Mouse (Mus musculus): ENCODE measurements at regions not wholly inside any gene's neighbourhood (a gene's known extent, or its start where the extent isn't known, plus 50 kb on each side); places are given as distances from the start of the nearest gene placed in this dataset.

- Histone ChIP-seq H3K4me1 (ENCODE audit: control insufficient read depth in 1 of 2, insufficient read depth in 2 of 2) (no peaks in the 10 kb centered on the region), H3K4me3 (replicated peaks in 1 of 3; ENCODE audit: low read depth in 2 of 3, low read length in 2 of 3, poor library complexity in 1 of 3) (no peak overlapping the region), H3K79me2 (replicated peaks; ENCODE audit: control insufficient read depth, extremely low read depth, insufficient read depth, poor library complexity, severe bottlenecking) (no peaks in the 10 kb centered on the region), H3K4me2 (ENCODE audit: insufficient read depth, low read depth, poor library complexity, severe bottlenecking) (no peak overlapping the region), H3K9me3 (replicated peaks; ENCODE audit: low read length) (no peaks in the 10 kb centered on the region), H3K27ac (ENCODE audit: insufficient read depth, low read depth) (no peak overlapping the region), H3K27me3 (replicated peaks) (peaks cover 20% of the 10 kb centered on the region), H3K36me3 (replicated peaks in 1 of 2; ENCODE audit: control insufficient read depth in 1 of 2, insufficient read depth in 1 of 2, low read length in 1 of 2) (no peaks in the 10 kb centered on the region), H3K9ac (ENCODE audit: insufficient read depth, low read depth) (no peak overlapping the region)
- no peak for TF ChIP-seq MAZ (IDR thresholded peaks at IDR 0.05; ENCODE audit: low read depth, low read length)
- TF ChIP-seq E2F4 (IDR thresholded peaks at IDR 0.05; ENCODE audit: insufficient replicate concordance, low read depth, low read length) = no peak
- no peak for TF ChIP-seq CHD2 (IDR thresholded peaks at IDR 0.05; ENCODE audit: low read length)
- TF ChIP-seq RCOR1 (conservative IDR thresholded peaks at IDR 0.05; ENCODE audit: low read depth, low read length) = no peak
- TF ChIP-seq ETS1 (conservative IDR thresholded peaks at IDR 0.05; ENCODE audit: low read depth, low read length) = no peak
- no peak for TF ChIP-seq CTCF (conservative IDR thresholded peaks at IDR 0.05 in 1 of 2, IDR thresholded peaks at IDR 0.05 in 1 of 2; ENCODE audit: low read depth in 2 of 2, low read length in 2 of 2)
- TF ChIP-seq SIN3A (IDR thresholded peaks at IDR 0.05; ENCODE audit: low read length) = no peak
- TF ChIP-seq PAX5 (IDR thresholded peaks at IDR 0.05; ENCODE audit: low read length) = no peak
- TF ChIP-seq TCF12 (IDR thresholded peaks at IDR 0.05; ENCODE audit: low read depth, low read length) = no peak
- no peak for TF ChIP-seq UBTF (IDR thresholded peaks at IDR 0.05; ENCODE audit: low read depth, low read length)
- no peak for TF ChIP-seq USF2 (conservative IDR thresholded peaks at IDR 0.05; ENCODE audit: low read depth, low read length)
- no peak for TF ChIP-seq MAFK (IDR thresholded peaks at IDR 0.05; ENCODE audit: insufficient replicate concordance, low read length)
- no peak for TF ChIP-seq CHD1 (IDR thresholded peaks at IDR 0.05; ENCODE audit: low read depth, low read length)
- TF ChIP-seq BHLHE40 (IDR thresholded peaks at IDR 0.05; ENCODE audit: low read depth, low read length) = no peak
- no peak for DNase-seq (ENCODE audit: extremely low read depth)
- dilution Hi-C loops (cut with MboI; ENCODE audit: extremely low pct_ligation_motif_present, extremely low pct_unique_long_range_greater_than_20kb, low sequenced_read_pairs) = no loop called here
- in situ Hi-C loops (cut with MboI; ENCODE audit: low pct_ligation_motif_present, low pct_unique_long_range_greater_than_20kb, low sequenced_read_pairs) = no loop called here
Observed at GRCm38 (mm10) chr5:113408588-113408987, 51.5 kb downstream of the Aym1 start.

GRCm38 (mm10) chr5:113410963-113411362, 53.9 kb downstream of the Aym1 start:
- DNase-seq (ENCODE audit: extremely low read depth) = no peak
- no peak overlapping the region for H3K4me3 ChIP-seq (replicated peaks in 1 of 3; ENCODE audit: low read depth in 2 of 3, low read length in 2 of 3, poor library complexity in 1 of 3)
- no peak overlapping the region for H3K9ac ChIP-seq (ENCODE audit: insufficient read depth, low read depth)
- dilution Hi-C loops (cut with MboI; ENCODE audit: extremely low pct_ligation_motif_present, extremely low pct_unique_long_range_greater_than_20kb, low sequenced_read_pairs) (no loop called here), in situ Hi-C loops (cut with MboI; ENCODE audit: low pct_ligation_motif_present, low pct_unique_long_range_greater_than_20kb, low sequenced_read_pairs) (no loop called here)
- no peak overlapping the region for H3K4me2 ChIP-seq (ENCODE audit: insufficient read depth, low read depth, poor library complexity, severe bottlenecking)
- H3K27me3 ChIP-seq (replicated peaks) = peaks cover 11% of the 10 kb centered on the region
- no peaks in the 10 kb centered on the region for H3K36me3 ChIP-seq (replicated peaks in 1 of 2; ENCODE audit: control insufficient read depth in 1 of 2, insufficient read depth in 1 of 2, low read length in 1 of 2)
- no peaks in the 10 kb centered on the region for H3K79me2 ChIP-seq (replicated peaks; ENCODE audit: control insufficient read depth, extremely low read depth, insufficient read depth, poor library complexity, severe bottlenecking)
- no peak for TF ChIP-seq USF1 (IDR thresholded peaks at IDR 0.05; ENCODE audit: low read depth, low read length)
- no peak for TF ChIP-seq E2F4 (IDR thresholded peaks at IDR 0.05; ENCODE audit: insufficient replicate concordance, low read depth, low read length)
- no peak for TF ChIP-seq POLR2A (IDR thresholded peaks at IDR 0.05; ENCODE audit: low read depth, low read length)
- TF ChIP-seq JUN (IDR thresholded peaks at IDR 0.05; ENCODE audit: insufficient read depth, low read depth, low read length) = no peak
- TF ChIP-seq ZC3H11A (IDR thresholded peaks at IDR 0.05; ENCODE audit: low read depth, low read length) = no peak
- TF ChIP-seq MYC (IDR thresholded peaks at IDR 0.05; ENCODE audit: low read depth, low read length) = no peak
- TF ChIP-seq ZKSCAN1 (IDR thresholded peaks at IDR 0.05; ENCODE audit: borderline replicate concordance, low read depth, low read length) = no peak
- no peak for TF ChIP-seq IRF4 (IDR thresholded peaks at IDR 0.05; ENCODE audit: low read depth, low read length)
- no peak for TF ChIP-seq ZNF384 (IDR thresholded peaks at IDR 0.05; ENCODE audit: low read depth, low read length)
- no peak for TF ChIP-seq MAFK (IDR thresholded peaks at IDR 0.05; ENCODE audit: insufficient replicate concordance, low read length)
- TF ChIP-seq TBP (conservative IDR thresholded peaks at IDR 0.05; ENCODE audit: low read depth, low read length) = no peak
- no peak for TF ChIP-seq NRF1 (IDR thresholded peaks at IDR 0.05; ENCODE audit: low read depth, low read length)
- H3K27ac ChIP-seq (ENCODE audit: insufficient read depth, low read depth) = no peak overlapping the region
- no peaks in the 10 kb centered on the region for H3K9me3 ChIP-seq (replicated peaks; ENCODE audit: low read length)
- H3K4me1 ChIP-seq (ENCODE audit: control insufficient read depth in 1 of 2, insufficient read depth in 2 of 2) = no peaks in the 10 kb centered on the region

Data from CH12.LX (cell line).